Mouse (Mus musculus): ENCODE results near the gene Tomm40.

Tomm40 gene

DNA sequence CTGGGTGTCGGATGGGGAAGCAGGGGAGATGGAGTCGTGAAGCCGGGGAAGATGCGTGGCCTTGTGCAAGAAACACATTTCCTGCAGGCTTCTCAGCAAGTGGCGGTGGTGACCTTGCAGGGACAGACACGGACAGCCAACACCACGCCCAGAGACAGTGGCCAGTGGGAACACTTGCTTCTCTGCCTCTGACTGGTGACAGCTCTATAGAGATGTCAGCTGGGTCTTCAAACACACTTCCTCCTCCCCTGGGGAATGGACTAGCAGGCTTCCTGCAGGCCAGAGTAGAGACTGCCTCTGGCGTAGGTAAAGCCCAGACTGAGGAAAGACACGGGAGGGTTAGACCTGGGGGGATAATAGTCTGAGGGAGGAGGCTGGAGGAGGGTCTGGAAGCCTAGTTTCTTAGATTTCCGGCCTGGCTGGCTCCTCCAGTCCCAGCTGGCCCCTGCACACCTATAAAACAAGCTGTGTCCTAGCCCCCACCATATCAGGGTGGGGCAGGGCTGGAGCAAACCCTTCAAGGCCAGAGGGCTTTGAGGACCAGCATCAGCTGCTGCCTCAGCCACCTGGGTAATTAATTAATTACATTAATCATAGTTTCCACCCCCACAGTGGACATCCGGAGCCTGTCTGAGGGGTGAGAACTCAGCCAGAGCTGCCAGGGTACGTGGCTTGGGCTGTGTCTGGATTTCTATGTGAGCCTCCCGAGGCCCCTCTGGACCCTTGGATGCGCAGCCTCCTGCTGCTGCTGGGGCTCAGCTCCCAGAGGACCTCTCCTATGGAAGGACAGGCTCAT is 29.6 kb upstream of the Tomm40 start:
- DNase-seq (ENCODE audit: low spot score): no peak

- no peak for DNase-seq (ENCODE audit: low spot score)
These were observed 28.6 kb upstream of the Tomm40 start for GRCm38 (mm10) chr7:19743791-19744190.

- no peak for DNase-seq (ENCODE audit: low spot score)
These were observed 27.2 kb upstream of the Tomm40 start for GRCm38 (mm10) chr7:19742468-19742867.

GRCm38 (mm10) chr7:19741329-19742031 is 26.2 kb upstream of the Tomm40 start:
- no peak for DNase-seq (ENCODE audit: low spot score)

DNA sequence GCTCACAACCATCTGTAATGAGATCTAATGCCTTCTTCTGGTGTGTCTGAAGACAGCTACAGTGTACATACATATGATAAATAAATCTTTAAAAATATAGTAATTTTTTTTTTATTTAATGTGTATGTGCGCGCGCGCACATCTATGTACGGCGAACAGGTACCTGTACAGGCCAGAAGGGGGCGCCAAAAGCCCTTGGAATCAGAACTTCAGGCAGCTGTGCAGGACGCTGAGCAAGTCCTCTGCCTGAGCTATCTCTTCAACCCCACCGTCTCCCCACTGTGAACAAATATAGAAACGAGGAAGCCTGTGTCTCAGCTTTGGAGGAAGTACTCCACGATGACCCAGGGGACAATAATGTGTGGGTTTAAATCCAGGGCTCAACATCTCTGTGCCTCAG is 25.0 kb upstream of the Tomm40 start:
- DNase-seq (ENCODE audit: low spot score): no peak

- DNase-seq (ENCODE audit: low spot score): no peak
These were observed 23.5 kb upstream of the Tomm40 start for GRCm38 (mm10) chr7:19738771-19739170.

DNA sequence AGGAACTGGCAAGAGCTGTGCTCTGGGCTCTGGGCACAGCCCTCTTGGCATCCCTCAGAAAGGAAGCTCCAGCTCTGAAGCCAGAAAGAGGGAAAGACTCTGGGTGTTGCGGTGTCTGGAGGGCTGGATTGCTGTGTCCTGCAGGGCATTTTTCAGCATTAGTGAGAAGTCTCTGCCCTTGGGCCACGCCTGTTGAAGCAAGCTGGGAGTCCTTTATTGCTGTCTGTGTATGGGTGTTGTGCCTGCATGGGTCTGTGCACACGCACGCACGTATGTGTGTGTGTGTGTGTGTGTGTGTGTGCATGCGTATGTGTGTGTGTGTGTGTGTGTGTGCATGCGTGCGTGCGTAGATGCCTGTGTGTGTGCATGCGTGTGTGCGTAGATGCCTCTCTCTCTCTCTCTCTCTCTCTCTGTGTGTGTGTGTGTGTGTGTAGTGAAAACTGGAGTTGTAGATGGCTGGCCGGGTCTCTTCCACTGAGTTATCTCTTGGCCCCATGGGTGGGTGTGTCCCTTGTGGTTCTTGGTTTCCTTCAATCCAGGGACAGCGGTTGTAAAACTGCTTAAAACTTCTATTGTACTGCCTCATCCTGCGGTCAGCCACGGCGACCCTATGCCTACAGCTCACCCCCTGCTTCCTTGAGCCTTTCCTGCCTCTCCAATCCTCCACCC is 21.3 kb upstream of the Tomm40 start:
- DNase-seq (ENCODE audit: low spot score): no peak

GRCm38 (mm10) chr7:19734178-19734666 is 19.0 kb upstream of the Tomm40 start:
- DNase-seq (ENCODE audit: low spot score): no peak

DNA sequence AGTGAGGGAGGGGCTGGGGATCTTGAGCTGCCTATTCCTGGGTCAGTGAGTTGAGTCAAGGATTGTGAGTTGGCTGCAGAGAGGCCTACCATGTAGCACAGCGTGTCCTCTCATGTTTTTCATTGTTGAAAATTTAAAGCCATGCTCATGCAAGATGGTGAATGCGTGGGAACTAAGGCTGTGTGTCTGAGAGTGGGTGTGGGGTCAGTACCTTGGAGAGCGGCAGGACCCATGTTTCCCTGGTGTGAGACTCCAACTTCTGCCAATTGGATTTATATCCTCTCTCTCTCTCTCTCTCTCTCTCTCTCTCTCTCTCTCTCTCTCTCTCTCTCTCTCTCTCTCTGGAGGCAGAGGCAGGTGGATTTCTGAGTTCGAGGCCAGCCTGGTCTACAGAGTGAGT is 11.3 kb upstream of the Tomm40 start:
- DNase-seq (ENCODE audit: low spot score): no peak

- DNase-seq (ENCODE audit: low spot score): no peak
These were observed 8.9 kb upstream of the Tomm40 start for GRCm38 (mm10) chr7:19724167-19724566.

GRCm38 (mm10) chr7:19722754-19723195 is 7.5 kb upstream of the Tomm40 start:
- no peak for DNase-seq (ENCODE audit: low spot score)

GRCm38 (mm10) chr7:19719200-19719599 is 4.0 kb upstream of the Tomm40 start:
- no peak for DNase-seq (ENCODE audit: low spot score)

DNA sequence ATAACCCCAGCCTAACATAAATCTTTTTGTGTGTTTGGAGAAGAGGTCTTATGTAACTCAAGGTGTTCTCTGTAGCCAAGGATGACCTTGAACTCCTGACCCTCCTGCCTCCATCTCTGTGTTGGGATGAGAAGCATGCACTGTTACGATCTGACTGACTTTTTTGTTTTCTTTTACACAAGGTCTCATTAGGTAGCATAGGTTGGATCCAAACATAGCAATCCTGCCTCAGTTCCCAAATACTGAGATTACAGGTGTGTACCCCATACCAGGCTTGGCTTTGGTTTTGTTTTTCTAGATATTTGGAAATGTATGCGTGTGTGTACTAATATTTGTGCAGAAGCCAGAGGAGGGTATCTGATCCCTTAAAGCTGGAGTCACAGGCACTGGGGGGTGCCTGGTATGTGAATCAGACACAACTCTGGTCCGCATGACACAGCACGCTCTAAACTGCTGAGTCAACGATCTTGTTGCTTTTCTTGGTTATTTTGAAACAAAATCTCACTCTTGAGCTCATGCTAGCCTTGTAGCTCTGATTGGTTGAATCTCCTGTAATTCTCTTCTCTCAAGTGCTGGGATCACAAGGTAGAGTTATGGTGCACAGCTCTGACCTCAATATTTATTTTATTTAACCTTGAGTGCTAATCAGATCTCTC is 3.2 kb upstream of the Tomm40 start:
- DNase-seq (ENCODE audit: low spot score): no peak

DNA sequence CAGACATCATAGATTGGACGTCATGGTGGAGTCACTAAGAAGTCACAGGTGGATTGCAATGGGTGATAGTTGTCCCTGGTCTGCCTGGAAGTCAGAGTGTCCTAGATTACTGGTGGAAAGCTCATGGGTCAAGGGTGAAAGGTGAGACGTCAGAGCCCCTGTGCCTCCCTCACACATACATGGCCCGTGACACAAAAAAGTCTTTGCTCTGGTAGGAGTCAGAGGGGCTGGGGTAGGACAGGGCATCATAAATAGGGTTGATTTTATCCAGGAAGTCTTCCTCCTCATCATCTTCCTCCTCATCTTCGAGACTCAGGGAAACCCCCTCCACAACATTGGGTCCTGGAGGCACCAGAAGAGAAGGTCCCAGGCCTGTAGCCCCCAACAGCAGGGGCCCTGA is 2.1 kb upstream of the Tomm40 start:
- no peak for DNase-seq (ENCODE audit: low spot score)

- no peak for DNase-seq (ENCODE audit: low spot score)
These were observed 1.6 kb upstream of the Tomm40 start for GRCm38 (mm10) chr7:19716822-19717221.

DNA sequence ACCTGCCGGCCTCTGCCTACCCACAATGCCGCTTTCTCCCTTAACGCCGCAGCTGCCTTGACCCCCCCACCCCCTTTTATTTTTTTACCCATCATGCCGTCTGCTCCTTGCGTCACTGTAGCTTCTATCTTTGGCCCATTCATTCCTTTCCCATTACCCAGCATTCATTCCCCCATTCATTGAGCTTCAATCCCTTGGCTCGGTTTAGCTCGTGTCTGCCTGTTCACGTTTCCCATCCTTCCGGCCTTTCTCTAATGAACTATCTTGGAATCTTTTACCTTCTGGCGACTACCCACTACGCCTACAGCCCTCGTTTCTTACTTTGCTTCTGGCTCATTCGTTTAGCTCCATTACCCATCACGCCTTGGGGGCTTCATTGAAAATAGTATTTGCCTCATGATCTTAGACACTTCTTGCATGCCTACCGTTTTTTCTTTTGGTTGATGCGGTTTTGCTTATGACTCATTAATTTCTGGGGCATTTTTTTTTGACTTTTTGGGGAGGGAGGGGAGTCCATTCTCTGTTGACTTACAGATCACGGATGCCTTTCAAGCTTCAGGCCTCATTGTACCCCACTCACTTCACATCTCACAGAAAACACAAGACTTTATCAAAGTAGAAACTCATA is 931 bp upstream of the Tomm40 start:
- DNase-seq (ENCODE audit: low spot score): no peak

- no peak for DNase-seq (ENCODE audit: low spot score)
These were observed 402 bp downstream of the Tomm40 start for GRCm38 (mm10) chr7:19714836-19715235.

DNA sequence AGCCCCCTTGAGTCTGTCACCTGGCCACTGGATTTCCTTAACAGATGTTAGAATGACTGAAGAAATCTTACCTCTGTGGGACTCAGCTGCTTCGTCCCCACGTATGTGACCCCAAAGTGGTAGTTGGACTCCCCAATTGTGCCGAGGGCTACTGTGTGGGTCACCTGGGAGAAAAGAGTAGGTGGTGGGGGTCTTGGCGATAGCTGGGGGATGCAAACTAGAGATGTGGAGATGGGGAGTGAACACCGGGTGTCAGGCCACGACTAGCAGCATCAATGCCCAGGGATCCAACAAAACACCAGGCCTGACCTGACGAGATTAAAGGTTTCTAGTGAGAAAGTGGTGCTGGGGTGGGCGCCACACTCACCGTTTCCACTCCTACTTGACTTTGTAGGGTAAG is 1.6 kb downstream of the Tomm40 start:
- no peak for DNase-seq (ENCODE audit: low spot score)

GRCm38 (mm10) chr7:19713196-19713595 is 2.0 kb downstream of the Tomm40 start:
- no peak for DNase-seq (ENCODE audit: low spot score)

DNA sequence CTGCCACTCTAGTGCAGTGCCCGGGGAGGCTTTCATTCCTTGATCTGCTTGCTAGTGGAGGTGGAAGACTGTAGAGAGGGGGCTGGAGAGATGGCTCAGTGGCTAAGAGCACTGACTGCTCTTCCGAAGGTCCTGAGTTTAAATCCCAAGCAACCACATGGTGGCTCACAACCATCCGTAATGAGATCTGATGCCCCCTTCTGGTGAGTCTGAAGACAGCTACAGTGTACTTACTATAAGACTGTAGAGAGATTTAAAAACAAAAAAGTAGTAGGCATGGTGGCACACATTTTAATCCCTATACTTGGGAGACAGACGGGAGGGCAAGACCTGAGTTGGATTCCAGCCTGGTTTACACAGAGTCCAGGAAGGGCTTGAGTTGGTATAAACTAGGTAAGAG is 2.8 kb downstream of the Tomm40 start:
- DNase-seq (ENCODE audit: low spot score): no peak

DNA sequence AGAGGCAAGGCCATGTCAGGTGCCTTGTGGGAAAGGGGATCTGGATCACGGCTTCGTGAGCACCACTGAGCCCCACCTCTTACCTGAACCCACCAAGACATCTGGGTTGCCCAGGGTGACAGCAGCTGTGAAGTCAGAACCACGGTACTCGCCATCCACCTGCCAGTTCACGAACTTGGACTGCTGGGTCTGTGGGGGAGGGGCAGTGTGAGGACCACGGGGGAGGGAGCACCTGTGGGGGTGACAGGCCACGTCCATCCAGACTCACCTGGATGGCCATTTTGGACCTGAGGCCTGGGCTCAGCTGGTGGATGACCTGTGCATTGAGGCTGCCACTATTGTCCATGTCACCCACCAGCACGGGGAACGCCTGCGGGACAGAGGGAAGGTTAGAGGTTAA is 4.6 kb downstream of the Tomm40 start:
- DNase-seq (ENCODE audit: low spot score): no peak

DNA sequence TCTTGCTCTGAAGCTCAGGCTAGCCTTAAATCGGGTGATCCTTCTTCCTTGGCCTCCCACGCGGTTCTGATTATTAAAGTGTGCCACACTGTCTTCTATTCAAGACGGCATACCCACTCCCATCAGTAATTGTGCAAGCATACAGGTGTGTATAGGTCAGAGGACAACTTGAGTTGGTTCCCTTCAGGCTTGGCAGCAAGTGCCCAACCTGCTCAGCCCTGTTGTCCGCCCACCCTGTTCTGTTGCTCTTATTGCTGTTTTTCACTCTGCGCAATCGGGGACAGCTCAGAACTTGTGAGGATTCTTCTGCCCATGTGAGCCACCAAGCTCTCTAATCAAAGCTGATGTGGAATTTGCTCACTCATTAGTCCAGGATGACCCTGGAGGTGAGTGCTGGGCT is 10.0 kb downstream of the Tomm40 start:
- DNase-seq (ENCODE audit: low spot score): no peak

Data from layer of hippocampus, adult 11-12 months (tissue).